9 mouse cellular contexts compared by ENCODE assay signal in the genomic region with DNA sequence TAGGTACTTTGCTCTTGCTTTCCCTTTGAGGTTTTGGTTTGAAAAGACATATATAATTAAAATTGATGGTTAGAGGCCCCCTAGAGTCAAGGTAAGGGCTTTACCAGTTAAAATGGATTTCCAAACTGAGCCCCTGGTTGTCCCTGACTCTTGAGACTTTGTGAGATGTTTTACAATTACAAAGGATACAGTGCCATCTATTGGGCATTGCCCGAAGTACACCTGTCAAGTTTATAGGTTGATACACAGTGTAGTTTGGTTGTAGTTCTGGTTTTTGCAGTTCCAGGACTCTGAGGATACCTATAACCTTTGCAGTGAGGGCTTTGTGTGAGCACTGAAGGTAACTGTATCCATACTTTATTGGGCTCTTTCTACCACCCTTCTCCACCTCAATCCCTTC. TPM values are rescaled to one million over a fixed set of nuclear protein-coding genes. Genes with fewer than 3 reads are reported as not detected.
DNase-seq lines count a peak whose midpoint lies in the region; ATAC-seq and TF ChIP-seq lines count a peak whose summit lies in the region.
"Had no signal": no experiment of that assay in that cellular context is flagged by ENCODE, and none has a peak within 500 bp of the region (broad histone marks: within the 10 kb centered on the region; RNA-seq: fewer than 3 reads in every experiment).

No protein-coding gene starts in this region.

- ATAC-seq in midbrain, embryonic 11.5 days (ENCODE audit: low FRiP score): no peak
- no peak for ATAC-seq in midbrain, embryonic 15.5 days (replicated peaks)
- 0 out of 2 replicates have a peak, but pooled peaks have one; percentile 63 for ATAC-seq in erythroid progenitor cell, adult 5-6 weeks (replicated peaks; ENCODE audit: low FRiP score, poor library complexity, severe bottlenecking)
- peak; percentile 55 for ATAC-seq in hindbrain, postnatal 0 days
- peak; percentile 52 for ATAC-seq in neural tube, embryonic 13.5 days (ENCODE audit: low read depth)

- no peak overlapping the region for H3K9ac ChIP-seq in midbrain, embryonic 11.5 days (ENCODE audit: low read length)
- no peak overlapping the region for H3K9ac ChIP-seq in midbrain, embryonic 15.5 days
- no peak overlapping the region for H3K9ac ChIP-seq in hindbrain, postnatal 0 days (replicated peaks; ENCODE audit: low read length)
- no peak overlapping the region for H3K9ac ChIP-seq in neural tube, embryonic 13.5 days
- H3K9ac ChIP-seq: embryonic facial prominence, embryonic 12.5 days had no signal

- H3K27ac ChIP-seq in midbrain, embryonic 11.5 days (ENCODE audit: low read depth, low read length): no peak overlapping the region
- H3K27ac ChIP-seq in midbrain, embryonic 15.5 days: no peak overlapping the region
- H3K27ac ChIP-seq in hindbrain, postnatal 0 days: no peak overlapping the region
- no peak overlapping the region for H3K27ac ChIP-seq in neural tube, embryonic 13.5 days (replicated peaks)
- H3K27ac ChIP-seq: embryonic facial prominence, embryonic 12.5 days had no signal

- peak; percentile 94 for DNase-seq in midbrain, embryonic 11.5 days (ENCODE audit: low spot score, missing footprints)
- peak; percentile 76 for DNase-seq in adrenal gland, postnatal 14 days
- DNase-seq in hindbrain, postnatal 0 days (ENCODE audit: low spot score): peak; percentile 88
- DNase-seq in left cerebral cortex, postnatal 25 days (ENCODE audit: low spot score in 2 of 2): peak; percentile 63 to 65
- peak; percentile 49 to 65 for DNase-seq in thymus, postnatal 36 days

- no peaks in the 10 kb centered on the region for H3K27me3 ChIP-seq in midbrain, embryonic 11.5 days (ENCODE audit: control insufficient read depth, insufficient read depth, low read length)
- no peaks in the 10 kb centered on the region for H3K27me3 ChIP-seq in midbrain, embryonic 15.5 days (replicated peaks)
- no peaks in the 10 kb centered on the region for H3K27me3 ChIP-seq in hindbrain, postnatal 0 days (ENCODE audit: insufficient read depth, low read length)
- H3K27me3 ChIP-seq in neural tube, embryonic 13.5 days: no peaks in the 10 kb centered on the region
- H3K27me3 ChIP-seq: embryonic facial prominence, embryonic 12.5 days had no signal

- no peak overlapping the region for H3K4me2 ChIP-seq in midbrain, embryonic 11.5 days
- H3K4me2 ChIP-seq in midbrain, embryonic 15.5 days: no peak overlapping the region
- no peak overlapping the region for H3K4me2 ChIP-seq in hindbrain, postnatal 0 days (ENCODE audit: low read depth, low read length)
- H3K4me2 ChIP-seq in neural tube, embryonic 13.5 days: no peak overlapping the region
- H3K4me2 ChIP-seq: embryonic facial prominence, embryonic 12.5 days had no signal

- intact Hi-C loops in left cerebral cortex, postnatal 25 days (cut with DNase I): loop anchor here (5.0 kb wide), 1 partner anchor 37 kb away; no protein-coding TSS in a partner anchor

- H3K36me3 ChIP-seq in midbrain, embryonic 11.5 days (ENCODE audit: control insufficient read depth, insufficient read depth, low read length): peaks cover 1% of the 10 kb centered on the region; the same call in 1 of the 2 replicates
- peaks cover 4% of the 10 kb centered on the region; the same call in 1 of the 2 replicates for H3K36me3 ChIP-seq in midbrain, embryonic 15.5 days (replicated peaks)
- H3K36me3 ChIP-seq in hindbrain, postnatal 0 days (ENCODE audit: insufficient read depth, low read length): no peaks in the 10 kb centered on the region
- peaks cover 4% of the 10 kb centered on the region for H3K36me3 ChIP-seq in neural tube, embryonic 13.5 days

- TF ChIP-seq CTCF in hindbrain, postnatal 0 days (IDR thresholded peaks at IDR 0.05; ENCODE audit: low read depth): peak; percentile 74

- H3K4me1 ChIP-seq in midbrain, embryonic 11.5 days (ENCODE audit: control insufficient read depth, insufficient read depth, low read length): no peaks in the 10 kb centered on the region
- H3K4me1 ChIP-seq in midbrain, embryonic 15.5 days: peaks cover 9% of the 10 kb centered on the region; the same call in 1 of the 2 replicates
- no peaks in the 10 kb centered on the region for H3K4me1 ChIP-seq in hindbrain, postnatal 0 days (ENCODE audit: insufficient read depth, low read length)
- peaks cover 16% of the 10 kb centered on the region for H3K4me1 ChIP-seq in neural tube, embryonic 13.5 days (replicated peaks)

- whole genome bisulfite sequencing in midbrain, embryonic 11.5 days: 22% methylated on average over 1 of the region's 1 CpGs
- WGBS in midbrain, embryonic 15.5 days: 24% methylated on average over 1 of the region's 1 CpGs
- 21% methylated on average over 1 of the region's 1 CpGs for WGBS in hindbrain, postnatal 0 days
- 27% methylated on average over 1 of the region's 1 CpGs for WGBS in neural tube, embryonic 13.5 days

- no peaks in the 10 kb centered on the region for H3K9me3 ChIP-seq in midbrain, embryonic 11.5 days (ENCODE audit: control insufficient read depth, low read length)
- no peaks in the 10 kb centered on the region for H3K9me3 ChIP-seq in midbrain, embryonic 15.5 days
- no peaks in the 10 kb centered on the region for H3K9me3 ChIP-seq in hindbrain, postnatal 0 days (ENCODE audit: low read length)
- no peaks in the 10 kb centered on the region for H3K9me3 ChIP-seq in neural tube, embryonic 13.5 days
- H3K9me3 ChIP-seq: embryonic facial prominence, embryonic 12.5 days had no signal

- no peak overlapping the region for H3K4me3 ChIP-seq in midbrain, embryonic 11.5 days (ENCODE audit: low read depth, low read length)
- H3K4me3 ChIP-seq in midbrain, embryonic 15.5 days: no peak overlapping the region
- H3K4me3 ChIP-seq in hindbrain, postnatal 0 days (ENCODE audit: low read length): no peak overlapping the region
- no peak overlapping the region for H3K4me3 ChIP-seq in neural tube, embryonic 13.5 days
- H3K4me3 ChIP-seq: embryonic facial prominence, embryonic 12.5 days had no signal

RNA-seq across cellular contexts. Expression of a gene that starts 12.0 kb away (rescaled TPM):
- 24.1 and 24.2 TPM in 2 replicates for polyA plus RNA-seq in midbrain, embryonic 11.5 days (2014; fragmentation: Nextera tagmentation; extraction: Ambion mirVana)
- polyA plus RNA-seq in midbrain, embryonic 15.5 days (2015; fragmentation: Nextera tagmentation; extraction: Ambion mirVana): 25.9 and 27.5 TPM in 2 replicates
- total RNA-seq in adrenal gland, postnatal 14 days (2021): 29.1 and 31.4 TPM in 2 replicates
- 24.1 and 54.5 TPM in 2 replicates for total RNA-seq in erythroid progenitor cell, adult 5-6 weeks (2015; ENCODE audit: low replicate concordance)
- total RNA-seq in erythroid progenitor cell, adult 5-6 weeks (2017; ENCODE audit: low replicate concordance): 9.2 and 11.6 TPM in 2 replicates
- total RNA-seq in hindbrain, postnatal 0 days (2014; rRNA removed): 38.6 and 42.8 TPM in 2 replicates
- 13.8 and 16.8 TPM in 2 replicates for polyA plus RNA-seq in hindbrain, postnatal 0 days (2015; fragmentation: Nextera tagmentation; extraction: Ambion mirVana)
- total RNA-seq in left cerebral cortex, postnatal 25 days (2021): 10 to 100 TPM; 57.4 to 58.1 TPM
- 19.6 and 20.1 TPM in 2 replicates for polyA plus RNA-seq in neural tube, embryonic 13.5 days (2015; fragmentation: Nextera tagmentation; extraction: Ambion mirVana)

RNA-seq across cellular contexts. Expression of a gene that starts 37.4 kb away (rescaled TPM):
- 339 and 371 TPM in 2 replicates for polyA plus RNA-seq in midbrain, embryonic 11.5 days (2014; fragmentation: Nextera tagmentation; extraction: Ambion mirVana)
- 357 and 395 TPM in 2 replicates for polyA plus RNA-seq in midbrain, embryonic 15.5 days (2015; fragmentation: Nextera tagmentation; extraction: Ambion mirVana)
- total RNA-seq in adrenal gland, postnatal 14 days (2021): 262 and 280 TPM in 2 replicates
- total RNA-seq in erythroid progenitor cell, adult 5-6 weeks (2015; ENCODE audit: low replicate concordance): 171 and 185 TPM in 2 replicates
- 25.2 and 96.7 TPM in 2 replicates for total RNA-seq in erythroid progenitor cell, adult 5-6 weeks (2017; ENCODE audit: low replicate concordance)
- total RNA-seq in hindbrain, postnatal 0 days (2014; rRNA removed): 288 and 314 TPM in 2 replicates
- polyA plus RNA-seq in hindbrain, postnatal 0 days (2015; fragmentation: Nextera tagmentation; extraction: Ambion mirVana): 370 and 383 TPM in 2 replicates
- 100 to 1,000 TPM; 263 to 284 TPM for total RNA-seq in left cerebral cortex, postnatal 25 days (2021)
- 366 TPM in 2 replicates for polyA plus RNA-seq in neural tube, embryonic 13.5 days (2015; fragmentation: Nextera tagmentation; extraction: Ambion mirVana)

Comparison
In these comparisons a context has a peak if more than half of its experiments do, and no peak if none do; other contexts are left out.
1. ATAC-seq: peak in erythroid progenitor cell, adult 5-6 weeks (single experiment), hindbrain, postnatal 0 days (single experiment) and neural tube, embryonic 13.5 days (single experiment); none in midbrain, embryonic 11.5 days (single experiment) and midbrain, embryonic 15.5 days (single experiment).
2. Peak in every context shown above with its lines, with median percentiles within 50 percentile points of each other: DNase-seq.